Mouse (Mus musculus) midbrain, embryonic 16.5 days (tissue): ENCODE data around the gene Mob1b. TPM values are rescaled to one million over a fixed set of nuclear protein-coding genes. Genes with fewer than 3 reads are reported as not detected.
A peak's percentile ranks its signal among the peaks of the same experiment; 100 is the strongest.

Experiments
- ATAC-seq: fragments of 200-750 bp; cut with Nextera tagmentation; 2 replicates; pipeline ENCODE4 v1.8.0; 2017; ENCODE audit warnings: moderate TSS enrichment
- H3K27ac ChIP-seq: fragments of 300-500 bp; sonication (generic); 2 replicates; pipeline ENCODE4 v1.5.1; 2014; ENCODE audit warnings: mild to moderate bottlenecking, low read length, mixed read lengths
- H3K27me3 ChIP-seq: fragments of 300-500 bp; sonication (generic); 2 replicates; pipeline ENCODE4 v1.6.1; 2014; ENCODE audit warnings: low read depth, low read length, mixed read lengths; ENCODE audit not compliant: control insufficient read depth, insufficient read depth
- H3K36me3 ChIP-seq: fragments of 300-500 bp; sonication (generic); 2 replicates; pipeline ENCODE4 v1.6.1; 2014; ENCODE audit warnings: mild to moderate bottlenecking, low read length, moderate library complexity, mixed read lengths; ENCODE audit not compliant: control insufficient read depth, insufficient read depth
- H3K4me1 ChIP-seq: fragments of 300-500 bp; sonication (generic); 2 replicates; pipeline ENCODE4 v1.6.1; 2014; ENCODE audit warnings: mild to moderate bottlenecking, low read length, mixed read lengths; ENCODE audit not compliant: control insufficient read depth, insufficient read depth
- H3K4me2 ChIP-seq: fragments of 300-500 bp; sonication (generic); 2 replicates; pipeline ENCODE4 v1.6.1; 2014; ENCODE audit warnings: mild to moderate bottlenecking, low read length, mixed read lengths
- H3K4me3 ChIP-seq: fragments of 300-500 bp; sonication (generic); 2 replicates; pipeline ENCODE4 v1.5.1; 2014; ENCODE audit warnings: low read depth, mild to moderate bottlenecking, low read length, moderate library complexity, mixed read lengths
- H3K9ac ChIP-seq: fragments of 300-500 bp; sonication (generic); 2 replicates; pipeline ENCODE4 v1.6.1; 2014; ENCODE audit warnings: low read depth, low read length, mixed read lengths
- H3K9me3 ChIP-seq: fragments of 300-500 bp; sonication (generic); replicated peaks from 2 replicates; pipeline ENCODE4 v1.6.1; 2014; ENCODE audit warnings: mild to moderate bottlenecking, low read length, mixed read lengths; ENCODE audit not compliant: control insufficient read depth, poor library complexity, severe bottlenecking
- WGBS: fragments of 180-500 bp; shearing (Covaris S2); extraction: QIAGEN DNeasy Blood & Tissue Kit; methylation state at CpG from one replicate; pipeline ENCODE4 v1.1.7; 2014; 5-methylcytosine and 5-hydroxymethylcytosine counted together
- polyA plus RNA-seq: library from polyadenylated mRNA; unstranded; fragments of >200 nt; fragmentation: Nextera tagmentation; extraction: Ambion mirVana; gene quantifications from 2 replicates; pipeline ENCODE4 v1.2.1, GENCODE M21; 2015

The Mob1b gene
- polyA plus RNA-seq: 9.1 and 9.8 TPM in 2 replicates

DNA sequence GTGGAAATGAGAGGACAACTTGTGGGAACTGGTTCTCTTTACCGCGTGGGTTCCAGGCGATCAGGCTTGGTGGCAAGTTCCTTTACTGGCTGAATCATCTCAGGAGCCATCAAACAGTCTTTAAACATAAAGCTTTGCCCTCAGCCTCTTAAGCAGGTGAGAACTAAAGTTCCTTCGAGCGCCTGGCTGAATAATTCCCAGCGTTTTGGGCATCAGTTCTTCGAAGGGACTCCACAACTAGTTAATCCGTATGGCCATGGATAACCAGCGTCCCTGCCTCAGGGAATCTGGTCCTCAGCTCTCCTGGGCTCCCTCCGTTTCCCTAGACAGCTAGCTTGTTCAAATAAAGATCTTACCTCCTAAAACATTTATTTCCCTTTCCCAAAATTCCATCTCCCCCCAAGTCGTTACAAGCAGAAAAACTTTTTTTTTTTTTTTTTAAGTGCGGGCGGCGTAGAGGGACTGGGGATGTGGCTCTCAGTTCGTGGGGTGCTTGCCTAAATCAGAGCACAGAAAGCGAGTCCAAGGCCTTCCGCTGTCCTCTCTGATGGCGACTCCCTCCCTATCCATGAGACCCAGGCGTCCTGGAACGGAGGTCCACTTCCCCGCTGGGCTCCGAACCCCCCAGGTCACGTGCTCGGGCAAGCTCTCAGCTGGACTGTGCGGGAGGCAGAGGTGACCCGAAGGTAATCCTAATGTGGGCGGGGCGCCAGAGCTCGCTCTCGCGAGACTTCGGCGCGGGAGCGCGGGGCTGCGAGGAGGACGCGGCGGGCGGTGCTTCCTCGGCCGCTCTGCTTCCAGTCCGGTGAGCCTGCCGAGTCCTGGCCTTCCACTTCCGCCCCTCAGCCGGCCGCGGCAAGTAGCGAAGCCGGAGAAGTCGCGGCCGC lies at the start of gene Mob1b:
TSS of gene Mob1b (plus strand) at position 740 of the 887 bp plus-strand sequence.
- Histone ChIP-seq H3K36me3 (no peaks in the 10 kb centered on the region), H3K9me3 (no peaks in the 10 kb centered on the region), H3K9ac (peak within 1 kb of the TSS; percentile 99), H3K4me2 (peak within 1 kb of the TSS; percentile 92), H3K4me3 (peak within 1 kb of the TSS; percentile 99), H3K27me3 (no peaks in the 10 kb centered on the region), H3K27ac (peak within 1 kb of the TSS; percentile 95), H3K4me1 (peaks cover 29% of the 10 kb centered on the region)
- under 1% methylated on average over 54 of the region's 54 CpGs for WGBS
- ATAC-seq: peak; percentile 94

GRCm38 (mm10) chr5:88674703-88675442 lies 45.8 kb upstream of the Mob1b start:
- under 1% methylated on average over 45 of the region's 47 CpGs for WGBS
- Histone ChIP-seq H3K4me3 (peak overlapping the region; percentile 97), H3K27me3 (no peaks in the 10 kb centered on the region), H3K27ac (peak overlapping the region; percentile 96), H3K9me3 (no peaks in the 10 kb centered on the region), H3K4me2 (peak overlapping the region; percentile 84), H3K36me3 (peaks cover 7% of the 10 kb centered on the region; the same call in 1 of the 2 replicates), H3K9ac (peak overlapping the region; percentile 97), H3K4me1 (peaks cover 17% of the 10 kb centered on the region)
- ATAC-seq: peak; percentile 65

DNA sequence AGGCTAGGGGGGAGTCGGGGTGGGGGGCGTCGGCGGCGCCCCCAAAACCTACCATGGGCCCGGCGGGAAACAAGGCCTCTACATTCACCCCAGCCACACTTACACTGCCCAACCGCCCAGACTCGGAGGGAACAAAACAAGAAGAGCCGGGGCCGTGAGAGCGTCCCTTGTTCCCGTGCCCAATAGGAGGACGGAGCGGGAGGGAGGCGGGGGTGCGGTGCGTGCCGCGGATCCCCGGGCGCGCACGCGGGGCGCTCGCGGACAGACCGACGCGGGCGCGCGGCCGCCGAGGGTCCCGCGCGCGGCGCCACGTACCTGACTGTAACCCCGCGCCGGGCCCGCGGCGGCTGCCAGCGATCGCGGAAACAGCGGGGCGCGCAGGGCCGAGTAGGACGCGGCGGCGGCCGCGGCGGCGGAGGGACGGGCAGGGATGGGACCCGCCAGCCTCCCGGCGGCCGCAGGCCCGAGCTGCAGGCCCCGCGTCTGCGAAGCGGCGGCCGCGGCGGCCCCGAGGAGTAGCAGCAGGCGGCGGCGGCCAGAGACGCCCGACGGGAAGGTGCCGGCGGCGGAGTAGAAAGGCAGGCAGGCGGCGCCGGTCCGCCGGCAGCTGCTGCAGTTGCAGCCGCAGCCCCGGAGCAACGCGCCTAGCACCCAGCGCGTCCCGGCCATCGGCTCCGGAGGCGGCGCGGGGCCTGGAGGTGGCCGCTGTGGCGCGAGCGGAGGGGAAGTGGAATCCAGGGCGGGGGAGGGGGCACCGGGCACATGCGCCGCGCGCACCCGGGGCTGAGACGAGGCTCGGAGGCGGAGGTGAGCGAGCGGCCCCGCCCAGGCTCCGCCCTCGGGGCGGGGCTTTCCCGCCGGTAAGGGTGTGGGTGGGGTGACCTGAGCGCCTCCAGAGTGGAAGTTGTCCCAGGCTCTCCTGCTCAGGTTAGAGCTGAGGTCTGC lies 44.9 kb upstream of the Mob1b start, which contains the start of gene Grsf1:
TSS of gene Grsf1 (minus strand) at position 729 of the 945 bp plus-strand sequence.
- WGBS: under 1% methylated on average over 98 of the region's 127 CpGs
- ATAC-seq: peak; percentile 91

GRCm38 (mm10) chr5:88678929-88679328 lies 41.7 kb upstream of the Mob1b start:
- 63% methylated on average over 7 of the region's 7 CpGs for WGBS
- Histone ChIP-seq H3K4me3 (no peak overlapping the region), H3K9ac (no peak overlapping the region), H3K4me2 (no peak overlapping the region), H3K36me3 (no peaks in the 10 kb centered on the region), H3K4me1 (peaks cover 10% of the 10 kb centered on the region), H3K9me3 (no peaks in the 10 kb centered on the region), H3K27me3 (no peaks in the 10 kb centered on the region), H3K27ac (no peak overlapping the region)
- ATAC-seq: no peak

More for the DNA sequence above, 44.9 kb upstream of the Mob1b start, which contains the start of gene Grsf1:
- peaks cover 17% of the 10 kb centered on the region for H3K4me1 ChIP-seq
- H3K27me3 ChIP-seq: no peaks in the 10 kb centered on the region
- peak within 1 kb of the TSS; percentile 97 for H3K4me3 ChIP-seq
- no peaks in the 10 kb centered on the region for H3K9me3 ChIP-seq
- H3K9ac ChIP-seq: peak within 1 kb of the TSS; percentile 97
- peak within 1 kb of the TSS; percentile 96 for H3K27ac ChIP-seq
- H3K4me2 ChIP-seq: peak within 1 kb of the TSS; percentile 84
- H3K36me3 ChIP-seq: 0 out of 2 replicates have a peak, but pooled peaks cover under 1% of the 10 kb centered on the region

DNA sequence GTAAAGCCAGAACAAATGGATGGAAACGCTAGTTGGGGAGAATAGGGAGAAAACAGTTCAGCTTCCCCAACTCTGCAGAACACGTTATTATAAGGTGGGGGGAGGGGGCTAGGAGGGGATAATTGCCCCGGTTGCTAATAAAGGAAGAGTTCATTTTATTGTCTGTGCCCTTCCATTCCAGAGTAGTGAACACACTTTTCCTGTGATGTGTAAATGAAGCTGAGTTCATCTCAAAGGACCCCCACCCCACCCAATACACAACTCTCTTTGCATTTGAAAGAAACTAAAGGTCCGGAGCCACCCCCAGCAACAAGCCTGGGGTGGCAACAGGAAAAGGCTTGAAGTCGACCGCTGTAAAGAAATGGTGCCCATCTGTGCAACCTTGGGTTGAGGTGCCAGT lies 41.3 kb upstream of the Mob1b start:
- Histone ChIP-seq H3K9me3 (no peaks in the 10 kb centered on the region), H3K4me1 (peaks cover 6% of the 10 kb centered on the region), H3K27ac (no peak overlapping the region), H3K36me3 (no peaks in the 10 kb centered on the region), H3K4me2 (no peak overlapping the region), H3K27me3 (no peaks in the 10 kb centered on the region), H3K9ac (no peak overlapping the region), H3K4me3 (no peak overlapping the region)
- 15% methylated on average over 6 of the region's 6 CpGs for WGBS
- ATAC-seq: no peak

GRCm38 (mm10) chr5:88680567-88680966 lies 40.1 kb upstream of the Mob1b start:
- Histone ChIP-seq H3K27me3 (no peaks in the 10 kb centered on the region), H3K9ac (no peak overlapping the region), H3K4me2 (no peak overlapping the region), H3K27ac (no peak overlapping the region), H3K4me1 (peaks cover 3% of the 10 kb centered on the region; the same call in 1 of the 2 replicates), H3K9me3 (no peaks in the 10 kb centered on the region), H3K4me3 (no peak overlapping the region), H3K36me3 (no peaks in the 10 kb centered on the region)
- ATAC-seq: no peak
- 93% methylated on average over 6 of the region's 6 CpGs for WGBS

DNA sequence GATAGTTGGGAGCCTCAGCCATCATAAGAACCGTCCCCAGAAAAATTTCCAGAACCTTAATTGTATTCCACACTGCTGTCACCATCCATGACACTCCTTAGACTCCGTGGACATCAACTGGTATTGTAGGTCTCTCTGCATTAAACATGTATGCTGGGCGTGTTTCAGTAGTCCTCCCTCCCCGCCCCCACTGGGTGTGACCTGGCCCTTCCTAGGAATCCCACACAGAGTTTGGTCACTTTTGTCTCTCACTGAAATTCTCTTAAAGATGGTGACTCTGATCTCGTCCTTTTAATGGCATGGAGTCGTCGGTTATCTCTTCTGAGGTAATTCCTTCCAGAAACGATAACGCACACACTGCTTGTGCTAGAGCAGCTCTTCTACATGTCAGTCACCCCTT lies 36.9 kb upstream of the Mob1b start:
- 89% methylated on average over 9 of the region's 9 CpGs for WGBS
- H3K4me2 ChIP-seq: no peak overlapping the region
- H3K36me3 ChIP-seq: no peaks in the 10 kb centered on the region
- H3K9me3 ChIP-seq: no peaks in the 10 kb centered on the region
- no peak for ATAC-seq
- no peak overlapping the region for H3K4me3 ChIP-seq
- no peaks in the 10 kb centered on the region for H3K4me1 ChIP-seq
- H3K27me3 ChIP-seq: no peaks in the 10 kb centered on the region
- no peak overlapping the region for H3K27ac ChIP-seq
- no peak overlapping the region for H3K9ac ChIP-seq

- Histone ChIP-seq H3K4me2 (no peak overlapping the region), H3K27ac (no peak overlapping the region), H3K36me3 (no peaks in the 10 kb centered on the region), H3K9ac (no peak overlapping the region), H3K27me3 (no peaks in the 10 kb centered on the region), H3K4me3 (no peak overlapping the region), H3K4me1 (no peaks in the 10 kb centered on the region), H3K9me3 (no peaks in the 10 kb centered on the region)
- ATAC-seq: no peak
- 35% methylated on average over 3 of the region's 3 CpGs for WGBS
These were observed 36.4 kb upstream of the Mob1b start for GRCm38 (mm10) chr5:88684226-88684625.
